Mouse (Mus musculus) olfactory bulb, adult 2 months (tissue): Measurements from ENCODE around the gene Slc35c2. TPM values are rescaled to one million over a fixed set of nuclear protein-coding genes. Genes with fewer than 3 reads are reported as not detected.
A peak's percentile ranks its signal among the peaks of the same experiment; 100 is the strongest.

Experiments used
- H3K27ac ChIP-seq: fragments of 200-500 bp; 2 replicates; pipeline ENCODE4 v1.5.1; 2012; ENCODE audit warnings: low read depth, low read length; ENCODE audit not compliant: insufficient read depth
- H3K4me1 ChIP-seq: fragments of 200-500 bp; 2 replicates; pipeline ENCODE4 v1.6.1; 2012; ENCODE audit warnings: low read length; ENCODE audit not compliant: control insufficient read depth, insufficient read depth
- H3K4me3 ChIP-seq: fragments of 200-500 bp; 2 replicates; pipeline ENCODE4 v1.5.1; 2012; ENCODE audit warnings: mild to moderate bottlenecking, low read depth, low read length, moderate library complexity; ENCODE audit not compliant: insufficient read depth
- CTCF ChIP-seq: fragments of 200-500 bp; IDR thresholded peaks from 2 replicates; pipeline ENCODE4 v1.5.1; 2012; ENCODE audit warnings: low read depth, mild to moderate bottlenecking, low read length, moderate library complexity; ENCODE audit not compliant: insufficient read depth
- POLR2A ChIP-seq: fragments of 200-500 bp; IDR thresholded peaks from 2 replicates; pipeline ENCODE4 v1.6.1; 2012; ENCODE audit warnings: mild to moderate bottlenecking, low read depth, low read length, moderate library complexity; ENCODE audit not compliant: insufficient read depth
- WGBS: fragments of 180-500 bp; shearing (Covaris S2); methylation state at CpG from one replicate; pipeline ENCODE4 v1.1.7; 2018; 5-methylcytosine and 5-hydroxymethylcytosine counted together
- polyA plus RNA-seq: library from polyadenylated mRNA; stranded (reverse); fragments of >200 nt; gene quantifications from 2 replicates; pipeline ENCODE4 v1.2.4, GENCODE M21; 2012; ENCODE audit warnings: low replicate concordance; ENCODE audit not compliant: missing spikeins, insufficient read depth, insufficient read length

Slc35c2 gene
- polyA plus RNA-seq, 1 experiment = not detected

DNA sequence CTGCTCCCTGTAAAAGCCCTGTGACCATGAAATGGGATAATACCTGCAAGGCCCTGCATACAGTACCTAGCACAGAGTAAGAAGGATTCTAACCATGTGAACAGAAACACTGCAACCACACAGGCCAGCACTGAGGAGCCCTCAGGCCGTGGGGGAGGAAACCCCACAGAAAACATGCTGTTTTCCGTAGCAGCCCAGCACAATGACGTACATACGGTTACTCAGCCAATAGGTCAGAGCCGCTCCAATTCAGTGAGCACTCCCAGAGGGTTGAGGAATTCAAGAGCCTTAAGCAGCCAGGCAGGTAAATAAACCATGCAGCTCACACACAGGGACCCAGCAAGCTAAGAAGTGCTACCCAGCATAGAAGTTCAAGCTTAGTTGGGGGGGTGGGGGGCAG lies 36.3 kb upstream of the Slc35c2 start:
- Histone ChIP-seq H3K4me1 (peaks cover 68% of the 10 kb centered on the region), H3K27ac (peak overlapping the region; percentile 55), H3K4me3 (peak overlapping the region; percentile 31)
- TF ChIP-seq CTCF (no peak), POLR2A (no peak)
- 11% methylated on average over 5 of the region's 5 CpGs for WGBS

DNA sequence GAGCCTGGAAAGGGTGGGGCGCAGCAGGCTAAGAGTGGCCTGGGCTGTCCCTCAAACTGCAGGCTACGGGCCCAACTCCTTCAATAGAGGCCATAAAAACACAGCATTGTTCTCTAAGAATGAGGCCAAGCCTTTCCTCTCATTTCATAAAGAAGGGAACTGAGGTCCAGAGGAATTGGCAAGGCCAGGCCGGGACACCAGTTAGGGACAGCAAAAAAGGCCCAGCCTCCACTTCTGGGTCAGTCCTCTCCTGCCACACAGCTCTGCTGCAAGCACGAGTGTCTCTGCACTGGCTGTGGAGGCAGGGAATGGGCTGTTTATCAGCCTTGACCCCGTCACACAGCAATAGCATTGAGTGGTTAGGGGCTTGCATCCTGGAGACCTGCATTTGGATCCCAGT lies 35.8 kb upstream of the Slc35c2 start:
- peaks cover 68% of the 10 kb centered on the region for H3K4me1 ChIP-seq
- no peak overlapping the region for H3K4me3 ChIP-seq
- WGBS = 43% methylated on average over 5 of the region's 5 CpGs
- TF ChIP-seq CTCF (no peak), POLR2A (no peak)
- peak overlapping the region; percentile 55 for H3K27ac ChIP-seq

DNA sequence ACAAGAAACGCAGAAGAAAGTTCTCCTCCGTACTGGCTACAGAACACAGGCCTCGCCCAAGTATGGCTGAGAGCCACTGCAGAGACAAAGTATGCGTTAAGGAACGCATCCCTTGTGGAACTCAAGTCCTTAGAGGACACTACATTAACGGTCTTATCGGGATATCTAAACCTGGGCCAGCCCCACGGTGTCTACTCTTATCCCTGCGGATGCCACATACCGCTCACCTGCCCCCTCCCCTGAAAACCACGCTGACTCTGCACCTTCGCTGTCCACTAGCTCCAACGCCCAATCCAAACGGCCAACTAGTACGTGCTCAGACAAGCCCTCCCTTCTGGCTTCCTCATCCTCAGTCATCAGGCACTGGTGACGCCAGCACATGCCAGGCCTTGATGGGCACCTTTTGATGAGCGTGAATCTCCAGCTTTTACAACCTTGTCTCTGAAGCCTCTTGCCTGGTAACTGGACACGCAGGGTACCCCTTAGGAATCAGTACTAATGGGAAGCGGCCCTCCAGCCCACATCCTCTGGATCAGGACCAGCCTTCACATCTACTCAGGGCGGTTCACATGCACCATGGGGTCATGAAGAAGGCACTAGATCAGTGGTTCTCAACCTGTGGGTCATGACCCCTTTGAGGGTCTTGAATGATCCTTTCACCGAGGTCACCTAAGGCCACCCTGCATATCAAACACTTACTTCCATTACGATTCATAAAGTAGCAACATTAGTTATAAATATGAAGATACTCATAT lies 34.5 kb upstream of the Slc35c2 start:
- TF ChIP-seq CTCF (no peak), POLR2A (no peak)
- Histone ChIP-seq H3K27ac (peak overlapping the region; percentile 73), H3K4me3 (no peak overlapping the region), H3K4me1 (peaks cover 70% of the 10 kb centered on the region)
- WGBS = 81% methylated on average over 22 of the region's 22 CpGs

DNA sequence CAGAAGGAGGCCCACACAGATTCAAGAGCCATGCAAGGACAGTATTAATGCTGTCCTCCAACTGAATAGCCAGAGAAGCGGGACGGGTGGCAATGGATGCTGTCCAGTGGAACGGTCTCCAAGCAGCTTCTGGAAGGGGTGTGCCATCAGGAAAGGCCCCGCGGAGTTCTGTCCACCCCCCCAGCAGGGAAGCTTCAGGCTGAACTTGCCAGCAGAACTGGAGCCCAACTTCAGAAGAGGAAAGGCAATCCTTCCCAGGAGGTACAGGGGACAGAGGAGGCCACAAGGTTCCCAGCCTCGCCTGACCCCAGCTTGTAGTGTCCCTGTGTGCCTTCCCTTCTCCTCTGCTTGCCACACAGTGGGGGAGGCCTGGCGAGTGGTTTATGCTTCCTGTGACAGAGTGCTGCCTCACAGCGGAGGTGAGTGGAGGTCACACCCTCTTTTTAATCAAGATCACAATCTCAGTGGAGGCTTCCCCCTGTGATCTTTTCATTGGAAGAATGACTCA lies 33.8 kb upstream of the Slc35c2 start:
- H3K4me1 ChIP-seq = peaks cover 77% of the 10 kb centered on the region
- H3K27ac ChIP-seq = peak overlapping the region; percentile 73
- WGBS = 29% methylated on average over 8 of the region's 8 CpGs
- peak overlapping the region; percentile 6; the same call in 1 of the 2 replicates for H3K4me3 ChIP-seq
- no peak for TF ChIP-seq POLR2A
- TF ChIP-seq CTCF = no peak

DNA sequence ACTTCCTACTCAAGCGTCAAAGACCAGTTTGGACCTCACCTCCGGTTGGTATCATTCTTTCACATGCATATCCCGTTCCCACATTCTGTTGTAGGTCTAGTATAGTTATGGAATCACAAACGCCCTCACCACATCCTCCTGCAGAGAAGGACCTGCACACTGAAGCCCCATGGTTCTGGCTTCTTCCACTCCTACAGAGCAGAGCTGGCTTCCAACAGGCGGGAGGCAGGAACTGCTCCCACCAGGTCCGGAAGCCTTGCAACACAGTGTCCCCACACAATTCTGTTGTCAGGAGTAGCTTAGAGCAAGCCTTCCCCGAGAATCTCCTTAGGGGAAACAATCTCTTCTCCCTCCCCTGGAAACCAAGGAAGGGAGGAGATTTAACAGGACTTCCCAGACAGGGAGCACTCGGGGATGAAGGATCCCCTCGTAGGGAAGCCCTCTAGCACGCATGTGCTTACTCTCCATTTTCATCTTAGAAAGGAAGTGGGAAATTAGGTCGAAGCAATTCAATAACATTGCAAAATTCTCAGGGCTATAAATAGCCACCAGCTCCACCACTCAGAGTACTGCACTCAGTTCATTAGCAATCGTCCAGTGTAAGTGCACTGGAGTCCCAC lies 33.0 kb upstream of the Slc35c2 start:
- peak overlapping the region; percentile 6; the same call in 1 of the 2 replicates for H3K4me3 ChIP-seq
- peaks cover 85% of the 10 kb centered on the region for H3K4me1 ChIP-seq
- WGBS = 13% methylated on average over 12 of the region's 12 CpGs
- TF ChIP-seq CTCF = no peak
- no peak for TF ChIP-seq POLR2A
- peak overlapping the region; percentile 73 for H3K27ac ChIP-seq

DNA sequence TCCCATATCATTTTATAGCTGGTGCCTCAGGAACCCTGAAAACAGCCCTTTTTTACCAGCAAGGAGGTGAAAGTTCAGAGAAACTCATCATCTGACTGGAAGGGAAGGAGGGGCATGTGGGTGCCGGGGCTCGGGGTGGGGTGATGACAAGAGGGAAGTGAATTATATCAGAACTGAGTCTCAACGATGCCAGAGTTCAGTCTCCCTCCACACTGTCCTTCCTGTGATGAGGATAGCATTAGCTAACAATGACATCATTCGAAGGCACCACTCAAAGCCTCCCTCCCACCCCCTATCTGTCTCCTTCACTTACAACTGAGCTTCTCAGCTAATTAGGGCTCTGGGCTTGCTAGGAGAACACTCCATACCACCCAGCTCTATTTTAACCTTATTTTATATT lies 31.8 kb upstream of the Slc35c2 start:
- 44% methylated on average over 4 of the region's 4 CpGs for WGBS
- Histone ChIP-seq H3K27ac (no peak overlapping the region; the same call in 1 of the 2 replicates), H3K4me1 (peaks cover 84% of the 10 kb centered on the region), H3K4me3 (no peak overlapping the region)
- TF ChIP-seq CTCF (no peak), POLR2A (no peak)

DNA sequence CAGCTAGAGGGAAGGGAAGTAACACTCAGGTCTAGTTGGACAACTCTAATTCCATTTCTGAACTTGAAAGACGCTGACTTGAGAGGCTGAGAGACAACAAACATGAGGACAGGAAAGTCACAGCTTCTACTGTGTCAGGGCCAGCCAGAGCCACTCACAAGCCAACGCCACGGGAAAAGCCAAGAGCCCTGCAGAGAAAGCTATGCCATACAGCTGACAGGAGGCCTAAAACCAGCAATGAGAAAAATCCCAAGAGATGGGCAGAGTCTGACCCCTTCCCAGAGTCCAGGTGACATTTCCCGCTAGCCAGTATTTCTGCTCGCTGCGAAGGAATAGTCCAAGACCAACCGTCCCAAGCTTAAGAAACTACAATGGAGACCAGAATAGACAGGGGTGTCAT lies 31.3 kb upstream of the Slc35c2 start:
- TF ChIP-seq CTCF (no peak), POLR2A (no peak)
- H3K4me1 ChIP-seq = peaks cover 79% of the 10 kb centered on the region
- H3K27ac ChIP-seq = peak overlapping the region; percentile 96; the same call in 1 of the 2 replicates
- H3K4me3 ChIP-seq = no peak overlapping the region
- WGBS = 79% methylated on average over 7 of the region's 7 CpGs

DNA sequence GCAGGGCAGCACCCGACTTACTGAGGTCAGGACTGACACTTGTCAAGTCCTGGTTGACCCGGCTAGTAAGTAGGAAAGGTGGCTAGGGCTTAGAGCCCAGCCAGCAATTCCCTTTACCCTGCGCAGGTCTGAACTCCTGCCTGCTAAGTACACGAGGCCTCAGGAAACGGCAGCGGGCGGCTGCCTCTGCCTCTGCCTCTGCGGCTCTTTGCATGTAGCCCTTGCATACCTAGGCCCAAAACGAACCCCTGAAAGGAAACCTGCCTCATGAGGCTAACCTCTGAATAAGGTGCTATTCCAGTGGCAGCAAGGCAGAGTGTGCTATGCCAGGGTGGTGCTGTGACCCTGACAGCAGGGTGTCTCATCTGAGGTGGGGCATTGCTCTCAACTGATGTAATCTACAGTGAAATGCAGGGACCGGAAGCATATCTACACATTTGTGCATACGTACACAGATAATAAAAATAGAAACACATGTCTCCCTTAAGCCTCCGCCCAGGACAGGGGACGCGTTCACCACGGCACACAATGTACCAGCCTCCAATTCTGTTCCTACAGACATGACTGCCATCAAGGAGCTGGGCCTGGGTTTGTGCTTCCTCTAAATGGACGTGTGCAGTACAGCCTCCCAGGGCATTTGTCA lies 30.1 kb upstream of the Slc35c2 start:
- WGBS = 30% methylated on average over 16 of the region's 16 CpGs
- peak overlapping the region; percentile 96 for H3K27ac ChIP-seq
- peaks cover 71% of the 10 kb centered on the region for H3K4me1 ChIP-seq
- TF ChIP-seq CTCF (no peak), POLR2A (no peak)
- H3K4me3 ChIP-seq = no peak overlapping the region
